Mouse (Mus musculus) heart, adult 2 months (tissue): ENCODE results near the gene Elfn2. TPM values are rescaled to one million over a fixed set of nuclear protein-coding genes. Genes with fewer than 3 reads are reported as not detected.
A peak's percentile ranks its signal among the peaks of the same experiment; 100 is the strongest.

Experiments
- DNase-seq, 2 experiments: peaks; one replicate each; pipeline ENCODE4 v3.0.0; 2021
- H3K27ac ChIP-seq: fragments of 200-600 bp; 2 replicates; pipeline ENCODE4 v1.8.1; 2022
- H3K27me3 ChIP-seq: fragments of 200-500 bp; 2 replicates; pipeline ENCODE4 v1.6.1; 2012; ENCODE audit warnings: mild to moderate bottlenecking, low read length, inconsistent platforms, mixed read lengths; ENCODE audit not compliant: control insufficient read depth, insufficient read depth
- H3K36me3 ChIP-seq: fragments of 200-500 bp; 2 replicates; pipeline ENCODE4 v1.6.1; 2012; ENCODE audit warnings: low read length, inconsistent platforms; ENCODE audit not compliant: control insufficient read depth, insufficient read depth
- H3K4me1 ChIP-seq: fragments of 200-500 bp; 2 replicates; pipeline ENCODE4 v1.6.1; 2011; ENCODE audit warnings: low read length; ENCODE audit not compliant: control insufficient read depth, insufficient read depth
- H3K4me3 ChIP-seq: fragments of 200-600 bp; 2 replicates; pipeline ENCODE4 v1.8.1; 2022
- H3K79me2 ChIP-seq: fragments of 200-500 bp; replicated peaks from 2 replicates; pipeline ENCODE4 v1.6.1; 2012; ENCODE audit warnings: mild to moderate bottlenecking, inconsistent platforms, low read length, moderate library complexity, mixed read lengths; ENCODE audit not compliant: control insufficient read depth, insufficient read depth
- H3K9ac ChIP-seq: fragments of 200-500 bp; 2 replicates; pipeline ENCODE4 v1.6.1; 2012; ENCODE audit warnings: low read depth, mild to moderate bottlenecking, control low read depth, inconsistent platforms, low read length, mixed read lengths
- CTCF ChIP-seq: fragments of 200-600 bp; IDR thresholded peaks from 2 replicates; pipeline ENCODE4 v1.8.1; 2022; ENCODE audit warnings: antibody characterized with exemption, mild to moderate bottlenecking, moderate library complexity
- EP300 ChIP-seq: fragments of 200-500 bp; IDR thresholded peaks from 2 replicates; pipeline ENCODE4 v1.6.1; 2011; ENCODE audit warnings: low read depth, low read length, control low read depth; ENCODE audit not compliant: insufficient read depth
- POLR2A ChIP-seq: fragments of 200-500 bp; IDR thresholded peaks from 2 replicates; pipeline ENCODE4 v1.6.1; 2011; ENCODE audit warnings: mild to moderate bottlenecking, low read depth, low read length, control low read depth; ENCODE audit not compliant: insufficient read depth
- WGBS: fragments of 180-500 bp; shearing (Covaris S2); methylation state at CpG from one replicate; pipeline ENCODE4 v1.1.7; 2018; 5-methylcytosine and 5-hydroxymethylcytosine counted together
- intact Hi-C: fragments of 180-260 bp; cut with DNase I; formaldehyde crosslinking; loops from one replicate; pipeline ENCODE4 v1.15.1; 2025
- polyA plus RNA-seq: library from polyadenylated mRNA; depleted of rRNA; stranded (reverse); fragments of >200 nt; gene quantifications from 2 replicates; pipeline ENCODE4 v1.2.3, GENCODE M21; 2012; rRNA removed
- total RNA-seq, 2 experiments: library from RNA; stranded (reverse); gene quantifications; 2 replicates each; pipeline ENCODE4 v1.2.3; 2021

Elfn2 gene
- total and polyA plus RNA-seq, 3 experiments, result 0.16 to 3.4 (median 1.3) TPM

DNA sequence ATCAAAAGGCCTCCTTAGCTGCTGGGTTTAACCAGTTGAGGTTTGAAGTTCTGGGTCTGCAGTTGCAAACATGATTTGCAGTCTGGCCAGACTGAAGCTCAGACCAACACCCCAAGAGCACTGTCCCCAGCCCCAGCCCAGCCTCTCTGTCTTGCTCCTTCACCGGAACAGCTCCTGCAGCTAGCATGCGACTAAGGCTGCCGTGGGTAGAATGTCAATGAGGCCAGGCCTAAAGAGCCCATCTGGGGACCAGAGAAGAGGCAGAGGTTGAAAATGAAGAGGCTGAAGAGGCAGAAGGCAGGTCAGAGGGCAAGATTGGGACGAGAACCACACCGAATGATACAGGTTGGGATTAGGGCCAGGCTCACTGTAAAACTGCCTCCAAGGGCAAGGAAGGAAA lies 85.2 kb downstream of the Elfn2 start:
- Histone ChIP-seq H3K79me2 (no peaks in the 10 kb centered on the region), H3K9ac (no peak overlapping the region), H3K27me3 (0 out of 2 replicates have a peak, but pooled peaks cover 2% of the 10 kb centered on the region), H3K4me3 (no peak overlapping the region), H3K27ac (no peak overlapping the region), H3K4me1 (no peaks in the 10 kb centered on the region), H3K36me3 (no peaks in the 10 kb centered on the region)
- TF ChIP-seq EP300, result no peak
- TF ChIP-seq CTCF, result no peak
- TF ChIP-seq POLR2A, result no peak
- intact Hi-C loops, result no loop called here
- no peak for DNase-seq
- WGBS, result 85% methylated on average over 5 of the region's 5 CpGs

GRCm38 (mm10) chr15:78632387-78632786 lies 86.2 kb downstream of the Elfn2 start:
- intact Hi-C loops, result no loop called here
- H3K27me3 ChIP-seq, result no peaks in the 10 kb centered on the region
- TF ChIP-seq CTCF, result no peak
- TF ChIP-seq POLR2A, result no peak
- TF ChIP-seq EP300, result no peak
- no peaks in the 10 kb centered on the region for H3K79me2 ChIP-seq
- no peak overlapping the region for H3K27ac ChIP-seq
- no peak for DNase-seq
- no peaks in the 10 kb centered on the region for H3K36me3 ChIP-seq
- H3K4me3 ChIP-seq, result no peak overlapping the region
- WGBS, result 67% methylated on average over 2 of the region's 2 CpGs
- no peak overlapping the region for H3K9ac ChIP-seq
- no peaks in the 10 kb centered on the region for H3K4me1 ChIP-seq

DNA sequence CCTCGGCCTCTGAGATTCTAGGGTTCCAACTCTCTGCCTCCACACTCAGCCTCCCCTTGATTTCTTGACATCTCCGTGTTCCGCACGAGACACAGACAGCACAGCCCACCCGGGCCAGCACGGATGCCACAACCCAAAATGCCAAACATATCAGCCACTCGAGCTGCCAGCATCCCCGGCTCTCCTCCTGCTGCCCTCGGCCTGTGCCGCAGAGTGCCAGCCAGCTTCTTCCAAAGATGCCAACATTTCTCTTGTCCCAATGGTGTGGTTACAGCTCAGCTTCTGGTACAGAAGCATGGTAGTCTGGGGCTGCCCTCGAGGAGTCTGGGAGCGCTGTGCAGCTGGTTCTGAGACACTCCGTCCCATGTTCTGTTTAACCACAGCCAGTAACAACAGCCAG lies 92.3 kb downstream of the Elfn2 start:
- DNase-seq, result no peak
- no peak overlapping the region for H3K27ac ChIP-seq
- H3K9ac ChIP-seq, result no peak overlapping the region
- 83% methylated on average over 13 of the region's 13 CpGs for WGBS
- H3K4me1 ChIP-seq, result peaks cover 5% of the 10 kb centered on the region
- TF ChIP-seq CTCF (no peak), EP300 (no peak), POLR2A (no peak)
- H3K79me2 ChIP-seq, result no peaks in the 10 kb centered on the region
- no peak overlapping the region for H3K4me3 ChIP-seq
- H3K36me3 ChIP-seq, result no peaks in the 10 kb centered on the region
- intact Hi-C loops, result loop anchor here (5.0 kb wide), 1 partner anchor 241 kb away; no protein-coding TSS in a partner anchor
- no peaks in the 10 kb centered on the region for H3K27me3 ChIP-seq

- no peak for TF ChIP-seq EP300
- TF ChIP-seq POLR2A, result no peak
- TF ChIP-seq CTCF, result no peak
- H3K27me3 ChIP-seq, result no peaks in the 10 kb centered on the region; the same call in 1 of the 2 replicates
- WGBS, result 43% methylated on average over 3 of the region's 3 CpGs
- intact Hi-C loops, result loop anchor here (5.0 kb wide), 2 partner anchors 227 to 242 kb away; no protein-coding TSS in a partner anchor
- H3K9ac ChIP-seq, result no peak overlapping the region
- H3K4me3 ChIP-seq, result no peak overlapping the region
- no peaks in the 10 kb centered on the region for H3K36me3 ChIP-seq
- no peak for DNase-seq
- H3K79me2 ChIP-seq, result no peaks in the 10 kb centered on the region
- H3K27ac ChIP-seq, result peak overlapping the region; percentile 50
- peaks cover 5% of the 10 kb centered on the region for H3K4me1 ChIP-seq
Measured at GRCm38 (mm10) chr15:78624961-78625360, 93.6 kb downstream of the Elfn2 start.

- H3K27ac ChIP-seq, result peak overlapping the region; percentile 50
- no peaks in the 10 kb centered on the region for H3K79me2 ChIP-seq
- no peaks in the 10 kb centered on the region; the same call in 1 of the 2 replicates for H3K27me3 ChIP-seq
- H3K36me3 ChIP-seq, result no peaks in the 10 kb centered on the region
- TF ChIP-seq POLR2A, result no peak
- TF ChIP-seq CTCF, result no peak
- TF ChIP-seq EP300, result no peak
- intact Hi-C loops, result loop anchor here (5.0 kb wide), 1 partner anchor 228 kb away; no protein-coding TSS in a partner anchor
- peak; percentile 84 to 88 for DNase-seq
- 11% methylated on average over 13 of the region's 13 CpGs for WGBS
- no peak overlapping the region for H3K9ac ChIP-seq
- H3K4me1 ChIP-seq, result peaks cover 5% of the 10 kb centered on the region
- no peak overlapping the region for H3K4me3 ChIP-seq
Measured at GRCm38 (mm10) chr15:78624431-78624950, 94.1 kb downstream of the Elfn2 start.

DNA sequence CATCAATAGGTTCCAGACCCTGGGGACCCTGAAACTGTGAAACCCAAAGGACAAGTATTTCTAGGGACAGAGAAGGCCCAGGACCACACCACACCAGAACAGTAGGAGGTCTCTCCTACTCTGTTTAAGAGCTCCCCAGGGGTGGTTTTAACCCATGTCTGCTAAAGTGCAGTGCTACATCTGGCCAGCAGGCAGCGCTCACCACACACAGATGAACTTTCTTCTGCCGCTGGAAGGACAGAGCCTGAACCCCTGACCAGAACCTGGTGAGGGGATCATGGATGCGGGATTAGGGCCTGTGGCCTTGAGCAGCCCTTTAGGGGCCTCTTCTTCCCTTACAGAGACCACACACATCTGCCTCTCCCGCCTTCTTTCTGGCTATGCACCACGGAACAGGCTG lies 95.1 kb downstream of the Elfn2 start:
- H3K4me1 ChIP-seq, result peaks cover 5% of the 10 kb centered on the region
- DNase-seq, result peak; percentile 70 to 85
- H3K36me3 ChIP-seq, result no peaks in the 10 kb centered on the region
- H3K9ac ChIP-seq, result no peak overlapping the region
- H3K79me2 ChIP-seq, result no peaks in the 10 kb centered on the region
- H3K4me3 ChIP-seq, result no peak overlapping the region
- no peaks in the 10 kb centered on the region; the same call in 1 of the 2 replicates for H3K27me3 ChIP-seq
- intact Hi-C loops, result loop anchor here (1.0 to 5.0 kb wide), 3 partner anchors 97 to 229 kb away; no protein-coding TSS in a partner anchor
- no peak overlapping the region for H3K27ac ChIP-seq
- 25% methylated on average over 5 of the region's 5 CpGs for WGBS
- TF ChIP-seq POLR2A (no peak), CTCF (no peak; the same call in 1 of the 2 replicates), EP300 (peak; percentile 83)

Other genes with a start within 250 kb of the Elfn2 start
- under 1 TPM; 0.31 to 0.55 TPM for gene Il2rb, start 223.5 kb downstream of the Elfn2 start, total RNA-seq
- gene Il2rb, start 223.5 kb downstream of the Elfn2 start, polyA plus RNA-seq, result 1.4 and 2.3 TPM in 2 replicates
- gene C1qtnf6, start 187.4 kb downstream of the Elfn2 start, total RNA-seq, result 10 to 100 TPM; 14.1 to 17.0 TPM
- 20.8 and 40.5 TPM in 2 replicates for gene C1qtnf6, start 187.4 kb downstream of the Elfn2 start, polyA plus RNA-seq
- not detected for gene Sstr3, start 174.1 kb downstream of the Elfn2 start, total RNA-seq
- not detected in 2 replicates for gene Sstr3, start 174.1 kb downstream of the Elfn2 start, polyA plus RNA-seq
- 1 to 10 TPM; 4.5 to 8.7 TPM for gene Rac2, start 146.0 kb downstream of the Elfn2 start, total RNA-seq
- 7.7 and 44.7 TPM in 2 replicates for gene Rac2, start 146.0 kb downstream of the Elfn2 start, polyA plus RNA-seq
- gene Cyth4, start 121.7 kb downstream of the Elfn2 start, total RNA-seq, result 1 to 10 TPM; 6.1 to 6.7 TPM
- 9.3 and 12.8 TPM in 2 replicates for gene Cyth4, start 121.7 kb downstream of the Elfn2 start, polyA plus RNA-seq
- gene Mfng, start 54.7 kb upstream of the Elfn2 start, total RNA-seq, result 10 to 100 TPM; 11.1 to 11.6 TPM
- 15.0 and 19.1 TPM in 2 replicates for gene Mfng, start 54.7 kb upstream of the Elfn2 start, polyA plus RNA-seq
- gene Card10, start 84.3 kb upstream of the Elfn2 start, total RNA-seq, result 10 to 100 TPM; 15.0 to 17.0 TPM
- gene Card10, start 84.3 kb upstream of the Elfn2 start, polyA plus RNA-seq, result 22.3 and 28.5 TPM in 2 replicates
- 10 to 100 TPM; 30.8 to 37.1 TPM for gene Cdc42ep1, start 123.9 kb upstream of the Elfn2 start, total RNA-seq
- gene Cdc42ep1, start 123.9 kb upstream of the Elfn2 start, polyA plus RNA-seq, result 62.3 and 71.8 TPM in 2 replicates
- not detected for gene Lgals2, start 136.8 kb upstream of the Elfn2 start, total RNA-seq
- gene Lgals2, start 136.8 kb upstream of the Elfn2 start, polyA plus RNA-seq, result 0.59 and 1.5 TPM in 2 replicates
- 10 to 100 TPM; 42.2 to 44.4 TPM for gene Gga1, start 158.4 kb upstream of the Elfn2 start, total RNA-seq
- gene Gga1, start 158.4 kb upstream of the Elfn2 start, polyA plus RNA-seq, result 44.7 and 52.7 TPM in 2 replicates
- not detected for gene Gm49510, start 180.9 kb upstream of the Elfn2 start, total RNA-seq
- gene Gm49510, start 180.9 kb upstream of the Elfn2 start, polyA plus RNA-seq, result 0.04 TPM in 1 of 2 replicates, not detected in the other
- gene Sh3bp1, start 181.0 kb upstream of the Elfn2 start, total RNA-seq, result 1 to 10 TPM; 2.6 to 3.3 TPM
- 12.6 and 19.2 TPM in 2 replicates for gene Sh3bp1, start 181.0 kb upstream of the Elfn2 start, polyA plus RNA-seq
- gene Pdxp, start 195.1 kb upstream of the Elfn2 start, total RNA-seq, result under 1 TPM; 0.81 to 0.86 TPM
- 2.0 and 2.9 TPM in 2 replicates for gene Pdxp, start 195.1 kb upstream of the Elfn2 start, polyA plus RNA-seq
- 100 to 1,000 TPM; 174 to 176 TPM for gene Lgals1, start 208.0 kb upstream of the Elfn2 start, total RNA-seq
- 425 and 497 TPM in 2 replicates for gene Lgals1, start 208.0 kb upstream of the Elfn2 start, polyA plus RNA-seq
- 10 to 100 TPM; 13.8 to 17.4 TPM for gene Nol12, start 216.2 kb upstream of the Elfn2 start, total RNA-seq
- gene Nol12, start 216.2 kb upstream of the Elfn2 start, polyA plus RNA-seq, result 9.9 and 13.1 TPM in 2 replicates
- gene Triobp, start 229.0 kb upstream of the Elfn2 start, total RNA-seq, result 10 to 100 TPM; 24.4 to 30.9 TPM
- gene Triobp, start 229.0 kb upstream of the Elfn2 start, polyA plus RNA-seq, result 22.0 and 26.7 TPM in 2 replicates